Mouse (Mus musculus): ENCODE results near the gene Esrrg. TPM values are rescaled to one million over a fixed set of nuclear protein-coding genes. Genes with fewer than 3 reads are reported as not detected.

The Esrrg gene
- total and polyA plus RNA-seq, 2 experiments from 2014 or later, result 17.1 to 39.8 TPM

DNA sequence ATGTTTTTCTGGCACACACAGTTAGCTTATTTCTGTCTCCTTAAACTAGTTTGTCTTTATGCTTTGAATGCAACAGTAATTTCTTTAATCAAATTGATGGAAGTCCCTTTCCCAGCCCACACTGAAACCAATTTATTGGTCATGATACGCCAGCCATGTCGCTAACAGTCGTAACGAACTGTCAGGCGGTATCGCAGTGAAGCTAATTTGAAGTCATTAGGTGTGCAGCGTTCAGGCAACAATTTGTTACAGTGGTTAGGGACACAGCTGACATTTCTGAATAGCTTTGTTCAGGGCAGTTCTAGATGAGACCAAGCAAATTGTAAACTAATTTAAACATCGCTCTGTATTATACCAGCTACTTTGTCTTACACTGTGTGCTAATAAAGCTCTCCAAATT is 542.5 kb downstream of the Esrrg start:
- no peaks in the 10 kb centered on the region for H3K9me3 ChIP-seq (ENCODE audit: low read length)
- 81% methylated on average over 8 of the region's 8 CpGs for WGBS
- H3K4me2 ChIP-seq (ENCODE audit: low read depth, low read length, poor library complexity, severe bottlenecking), result no peak overlapping the region
- ATAC-seq (ENCODE audit: low FRiP score) (no peak), DNase-seq (ENCODE audit: low spot score) (no peak)
- H3K4me1 ChIP-seq (ENCODE audit: insufficient read depth, low read length), result no peaks in the 10 kb centered on the region
- no peak for TF ChIP-seq CTCF (IDR thresholded peaks at IDR 0.05)
- H3K27ac ChIP-seq (ENCODE audit: low read depth, low read length), result no peak overlapping the region
- H3K36me3 ChIP-seq (ENCODE audit: insufficient read depth, low read length), result no peaks in the 10 kb centered on the region
- H3K4me3 ChIP-seq (ENCODE audit: low read depth, low read length), result no peak overlapping the region
- H3K9ac ChIP-seq (replicated peaks; ENCODE audit: low read length, poor library complexity, severe bottlenecking), result no peak overlapping the region
- H3K27me3 ChIP-seq (ENCODE audit: insufficient read depth, low read length), result no peaks in the 10 kb centered on the region

DNA sequence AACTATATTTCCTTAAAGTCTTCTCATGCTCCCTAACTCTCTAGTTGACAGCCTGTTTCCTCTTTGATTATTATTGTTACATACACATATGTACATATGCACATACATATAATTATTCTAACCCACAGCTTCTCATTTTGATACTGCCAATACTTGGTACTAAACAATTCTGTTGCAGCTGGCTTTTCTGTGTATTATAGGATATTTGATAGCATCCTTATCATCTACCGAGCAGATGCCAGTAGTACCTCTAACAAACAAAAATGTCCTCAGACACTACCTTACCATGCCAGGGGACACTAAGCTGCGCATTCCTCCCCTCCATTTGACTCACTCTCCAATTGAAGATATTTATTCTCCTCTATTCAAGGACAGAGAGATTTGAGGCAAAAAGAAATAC is 543.4 kb downstream of the Esrrg start:
- Histone ChIP-seq H3K4me1 (ENCODE audit: insufficient read depth, low read length) (no peaks in the 10 kb centered on the region), H3K4me3 (ENCODE audit: low read depth, low read length) (no peak overlapping the region), H3K27ac (ENCODE audit: low read depth, low read length) (no peak overlapping the region), H3K9ac (replicated peaks; ENCODE audit: low read length, poor library complexity, severe bottlenecking) (no peak overlapping the region), H3K9me3 (ENCODE audit: low read length) (no peaks in the 10 kb centered on the region), H3K4me2 (ENCODE audit: low read depth, low read length, poor library complexity, severe bottlenecking) (no peak overlapping the region), H3K36me3 (ENCODE audit: insufficient read depth, low read length) (no peaks in the 10 kb centered on the region), H3K27me3 (ENCODE audit: insufficient read depth, low read length) (no peaks in the 10 kb centered on the region)
- DNase-seq (ENCODE audit: low spot score) (no peak), ATAC-seq (ENCODE audit: low FRiP score) (no peak)
- no peak for TF ChIP-seq CTCF (IDR thresholded peaks at IDR 0.05)
- 93% methylated on average over 2 of the region's 2 CpGs for WGBS

DNA sequence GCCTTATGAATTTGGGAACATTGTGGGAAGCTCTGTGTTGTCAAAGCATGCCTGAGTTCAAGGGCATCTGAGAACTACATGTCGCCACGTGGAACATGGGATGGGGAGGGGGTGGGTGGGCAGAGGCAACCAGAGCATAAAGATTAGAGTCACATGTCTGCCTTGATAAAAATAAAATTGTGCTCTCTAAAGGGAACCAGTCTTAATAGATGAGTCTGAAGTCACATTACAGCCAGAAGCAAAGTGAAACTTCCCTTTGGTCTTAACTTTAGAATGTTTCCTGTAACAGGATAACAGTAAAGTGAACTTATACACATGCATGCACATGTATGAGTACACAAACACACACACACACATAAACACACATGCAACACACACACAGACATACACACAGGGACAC is 545.1 kb downstream of the Esrrg start:
- WGBS, result 65% methylated on average over 2 of the region's 2 CpGs

DNA sequence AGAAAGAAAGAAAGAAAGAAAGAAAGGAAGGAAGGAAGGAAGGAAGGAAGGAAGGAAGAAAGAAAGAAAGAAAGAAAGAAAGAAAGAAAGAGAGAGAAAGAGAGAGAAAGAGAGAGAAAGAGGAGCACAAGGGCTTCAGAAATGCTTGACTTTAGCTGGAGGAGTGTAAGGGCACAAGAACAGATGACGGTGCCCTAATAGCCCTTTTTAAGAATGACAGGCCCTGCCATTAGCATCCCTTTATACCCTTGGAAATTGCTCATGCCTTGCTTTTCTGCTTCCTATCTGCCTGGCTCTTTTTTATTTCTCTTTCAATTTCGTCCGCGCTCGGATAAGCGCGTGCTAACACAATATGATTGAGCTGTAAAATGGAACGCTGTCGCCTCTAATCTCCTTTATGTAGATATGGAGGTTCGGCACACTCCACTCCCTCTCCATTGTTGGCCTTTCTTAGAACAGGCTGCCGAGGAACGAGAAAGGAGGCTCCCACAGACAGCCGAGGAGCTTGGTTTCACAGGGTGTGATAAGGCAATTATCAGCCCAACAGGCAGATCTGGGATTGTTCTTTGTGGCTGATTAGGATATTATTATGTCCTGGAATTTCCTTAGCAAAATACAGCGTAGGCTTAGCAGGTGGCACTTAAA is 546.0 kb downstream of the Esrrg start:
- 0 out of 2 replicates have a peak overlapping the region, but pooled peaks have one; percentile 36 for H3K9ac ChIP-seq (replicated peaks; ENCODE audit: low read length, poor library complexity, severe bottlenecking)
- no peak for ATAC-seq (ENCODE audit: low FRiP score)
- H3K4me1 ChIP-seq (ENCODE audit: insufficient read depth, low read length), result no peaks in the 10 kb centered on the region
- WGBS, result 13% methylated on average over 14 of the region's 14 CpGs
- no peaks in the 10 kb centered on the region for H3K9me3 ChIP-seq (ENCODE audit: low read length)
- TF ChIP-seq CTCF (IDR thresholded peaks at IDR 0.05), result no peak
- no peaks in the 10 kb centered on the region for H3K27me3 ChIP-seq (ENCODE audit: insufficient read depth, low read length)
- H3K4me2 ChIP-seq (ENCODE audit: low read depth, low read length, poor library complexity, severe bottlenecking), result peak overlapping the region; percentile 47
- peak; percentile 6 for DNase-seq (ENCODE audit: low spot score)
- peak overlapping the region; percentile 20; the same call in 1 of the 2 replicates for H3K4me3 ChIP-seq (ENCODE audit: low read depth, low read length)
- no peak overlapping the region for H3K27ac ChIP-seq (ENCODE audit: low read depth, low read length)
- no peaks in the 10 kb centered on the region for H3K36me3 ChIP-seq (ENCODE audit: insufficient read depth, low read length)

More for the DNA sequence above, 545.1 kb downstream of the Esrrg start:
- no peak overlapping the region for H3K9ac ChIP-seq (replicated peaks; ENCODE audit: low read length, poor library complexity, severe bottlenecking)
- TF ChIP-seq CTCF (IDR thresholded peaks at IDR 0.05), result no peak
- no peak overlapping the region for H3K4me2 ChIP-seq (ENCODE audit: low read depth, low read length, poor library complexity, severe bottlenecking)
- no peak overlapping the region for H3K4me3 ChIP-seq (ENCODE audit: low read depth, low read length)
- no peaks in the 10 kb centered on the region for H3K4me1 ChIP-seq (ENCODE audit: insufficient read depth, low read length)
- DNase-seq (ENCODE audit: low spot score), result no peak
- H3K36me3 ChIP-seq (ENCODE audit: insufficient read depth, low read length), result no peaks in the 10 kb centered on the region
- no peaks in the 10 kb centered on the region for H3K27me3 ChIP-seq (ENCODE audit: insufficient read depth, low read length)
- no peak overlapping the region for H3K27ac ChIP-seq (ENCODE audit: low read depth, low read length)
- ATAC-seq (ENCODE audit: low FRiP score), result no peak
- no peaks in the 10 kb centered on the region for H3K9me3 ChIP-seq (ENCODE audit: low read length)

DNA sequence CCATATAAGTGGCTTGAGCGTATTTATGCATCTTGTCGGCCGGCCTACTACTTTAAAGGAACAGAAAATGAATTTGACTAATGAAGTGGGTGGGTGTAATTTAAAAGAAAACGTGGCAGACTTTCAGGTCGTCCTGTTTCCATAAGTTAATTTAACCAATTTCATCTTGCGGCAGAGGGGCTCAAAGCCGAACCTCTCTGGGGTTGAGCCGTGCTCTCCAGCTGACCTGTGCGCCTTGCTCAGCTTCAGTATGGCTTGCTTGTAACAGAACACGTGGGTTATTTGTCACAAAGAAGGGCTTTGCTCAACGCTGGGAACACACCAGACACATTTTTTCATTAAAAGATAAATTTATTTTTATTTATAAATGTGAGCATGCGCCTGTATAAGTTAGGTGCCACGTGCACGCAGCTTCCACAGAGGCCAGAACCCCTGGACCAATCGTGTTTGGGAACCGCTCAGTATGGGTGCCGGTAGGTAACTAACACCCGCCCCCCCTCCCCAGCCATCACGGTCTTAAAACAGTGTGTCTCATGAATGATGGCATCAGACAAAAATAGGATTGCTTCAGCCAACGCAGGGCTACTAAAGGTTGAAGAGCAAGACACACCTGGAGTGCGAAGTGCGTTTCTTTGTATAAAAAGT is 546.7 kb downstream of the Esrrg start:
- DNase-seq (ENCODE audit: low spot score) (no peak), ATAC-seq (ENCODE audit: low FRiP score) (no peak)
- Histone ChIP-seq H3K27ac (ENCODE audit: low read depth, low read length) (no peak overlapping the region), H3K27me3 (ENCODE audit: insufficient read depth, low read length) (no peaks in the 10 kb centered on the region), H3K36me3 (ENCODE audit: insufficient read depth, low read length) (no peaks in the 10 kb centered on the region), H3K4me1 (ENCODE audit: insufficient read depth, low read length) (no peaks in the 10 kb centered on the region), H3K4me2 (ENCODE audit: low read depth, low read length, poor library complexity, severe bottlenecking) (peak overlapping the region; percentile 47), H3K4me3 (ENCODE audit: low read depth, low read length) (peak overlapping the region; percentile 20; the same call in 1 of the 2 replicates), H3K9ac (replicated peaks; ENCODE audit: low read length, poor library complexity, severe bottlenecking) (0 out of 2 replicates have a peak overlapping the region, but pooled peaks have one; percentile 36), H3K9me3 (ENCODE audit: low read length) (no peaks in the 10 kb centered on the region)
- 62% methylated on average over 22 of the region's 22 CpGs for WGBS
- TF ChIP-seq CTCF (IDR thresholded peaks at IDR 0.05), result no peak

DNA sequence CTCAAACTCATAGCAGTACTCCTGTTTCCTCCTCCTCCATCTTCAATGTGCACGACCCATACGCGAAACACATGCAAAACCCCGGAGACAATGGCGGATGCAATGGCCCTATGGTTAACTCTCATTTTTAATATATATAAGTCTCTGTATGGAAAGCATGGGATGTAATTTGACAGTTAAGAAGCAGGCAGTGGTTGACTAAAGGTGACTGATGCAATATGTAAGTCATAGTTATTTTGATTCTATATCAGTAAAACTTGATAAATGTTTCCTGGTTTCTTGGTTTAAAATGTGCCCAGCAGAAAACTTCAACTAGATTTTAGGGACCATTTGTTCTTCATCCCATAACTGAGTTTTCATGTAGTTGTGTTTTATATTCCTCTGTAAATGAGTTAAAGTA is 547.9 kb downstream of the Esrrg start:
- 96% methylated on average over 5 of the region's 5 CpGs for WGBS
- TF ChIP-seq CTCF (IDR thresholded peaks at IDR 0.05), result no peak
- Histone ChIP-seq H3K27me3 (ENCODE audit: insufficient read depth, low read length) (no peaks in the 10 kb centered on the region), H3K27ac (ENCODE audit: low read depth, low read length) (no peak overlapping the region), H3K4me1 (ENCODE audit: insufficient read depth, low read length) (no peaks in the 10 kb centered on the region), H3K36me3 (ENCODE audit: insufficient read depth, low read length) (no peaks in the 10 kb centered on the region), H3K9me3 (ENCODE audit: low read length) (no peaks in the 10 kb centered on the region), H3K4me3 (ENCODE audit: low read depth, low read length) (no peak overlapping the region), H3K4me2 (ENCODE audit: low read depth, low read length, poor library complexity, severe bottlenecking) (no peak overlapping the region), H3K9ac (replicated peaks; ENCODE audit: low read length, poor library complexity, severe bottlenecking) (no peak overlapping the region)
- ATAC-seq (ENCODE audit: low FRiP score), result no peak
- DNase-seq (ENCODE audit: low spot score), result no peak

All from midbrain, postnatal 0 days (tissue).